Mouse (Mus musculus): ENCODE results near the gene Slit3.

The Slit3 gene

GRCm38 (mm10) chr11:35350968-35351367 lies 229.9 kb downstream of the Slit3 start:
- DNase-seq (ENCODE audit: low spot score) = no peak

GRCm38 (mm10) chr11:35351376-35351775 lies 230.4 kb downstream of the Slit3 start:
- DNase-seq (ENCODE audit: low spot score) = no peak

GRCm38 (mm10) chr11:35355811-35356210 lies 234.8 kb downstream of the Slit3 start:
- no peak for DNase-seq (ENCODE audit: low spot score)

- DNase-seq (ENCODE audit: low spot score) = no peak
These were observed 240.0 kb downstream of the Slit3 start for GRCm38 (mm10) chr11:35361071-35361470.

GRCm38 (mm10) chr11:35362975-35363374 lies 242.0 kb downstream of the Slit3 start:
- no peak for DNase-seq (ENCODE audit: low spot score)

- no peak for DNase-seq (ENCODE audit: low spot score)
These were observed 243.4 kb downstream of the Slit3 start for GRCm38 (mm10) chr11:35364469-35364868.

GRCm38 (mm10) chr11:35365510-35365931 lies 244.5 kb downstream of the Slit3 start:
- DNase-seq (ENCODE audit: low spot score) = no peak

- DNase-seq (ENCODE audit: low spot score) = no peak
These were observed 245.6 kb downstream of the Slit3 start for GRCm38 (mm10) chr11:35366611-35367010.

- no peak for DNase-seq (ENCODE audit: low spot score)
These were observed 246.2 kb downstream of the Slit3 start for GRCm38 (mm10) chr11:35367248-35367647.

- DNase-seq (ENCODE audit: low spot score) = no peak
These were observed 248.9 kb downstream of the Slit3 start for GRCm38 (mm10) chr11:35369964-35370363.

- DNase-seq (ENCODE audit: low spot score) = no peak
These were observed 249.7 kb downstream of the Slit3 start for GRCm38 (mm10) chr11:35370705-35371104.

- DNase-seq (ENCODE audit: low spot score) = no peak
These were observed 251.4 kb downstream of the Slit3 start for GRCm38 (mm10) chr11:35372410-35372809.

GRCm38 (mm10) chr11:35375072-35375471 lies 254.0 kb downstream of the Slit3 start:
- no peak for DNase-seq (ENCODE audit: low spot score)

- no peak for DNase-seq (ENCODE audit: low spot score)
These were observed 257.8 kb downstream of the Slit3 start for GRCm38 (mm10) chr11:35378802-35379201.

GRCm38 (mm10) chr11:35379407-35379806 lies 258.4 kb downstream of the Slit3 start:
- no peak for DNase-seq (ENCODE audit: low spot score)

- no peak for DNase-seq (ENCODE audit: low spot score)
These were observed 259.7 kb downstream of the Slit3 start for GRCm38 (mm10) chr11:35380766-35381165.

- no peak for DNase-seq (ENCODE audit: low spot score)
These were observed 264.4 kb downstream of the Slit3 start for GRCm38 (mm10) chr11:35385444-35385843.

GRCm38 (mm10) chr11:35387826-35388225 lies 266.8 kb downstream of the Slit3 start:
- no peak for DNase-seq (ENCODE audit: low spot score)

- no peak for DNase-seq (ENCODE audit: low spot score)
These were observed 267.4 kb downstream of the Slit3 start for GRCm38 (mm10) chr11:35388471-35388870.

- no peak for DNase-seq (ENCODE audit: low spot score)
These were observed 268.3 kb downstream of the Slit3 start for GRCm38 (mm10) chr11:35389341-35389740.

- DNase-seq (ENCODE audit: low spot score) = no peak
These were observed 268.9 kb downstream of the Slit3 start for GRCm38 (mm10) chr11:35389780-35390435.

- DNase-seq (ENCODE audit: low spot score) = no peak
These were observed 272.8 kb downstream of the Slit3 start for GRCm38 (mm10) chr11:35393815-35394214.

GRCm38 (mm10) chr11:35395376-35395775 lies 274.4 kb downstream of the Slit3 start:
- DNase-seq (ENCODE audit: low spot score) = no peak

GRCm38 (mm10) chr11:35398353-35398752 lies 277.3 kb downstream of the Slit3 start:
- no peak for DNase-seq (ENCODE audit: low spot score)

Data from T-cell, adult 2 months (primary cell).